Mouse (Mus musculus): ENCODE results near the gene Chsy1. TPM values are rescaled to one million over a fixed set of nuclear protein-coding genes. Genes with fewer than 3 reads are reported as not detected.

Chsy1 gene
- total RNA-seq (2021), result 10 to 100 TPM; 12.2 to 16.0 TPM

DNA sequence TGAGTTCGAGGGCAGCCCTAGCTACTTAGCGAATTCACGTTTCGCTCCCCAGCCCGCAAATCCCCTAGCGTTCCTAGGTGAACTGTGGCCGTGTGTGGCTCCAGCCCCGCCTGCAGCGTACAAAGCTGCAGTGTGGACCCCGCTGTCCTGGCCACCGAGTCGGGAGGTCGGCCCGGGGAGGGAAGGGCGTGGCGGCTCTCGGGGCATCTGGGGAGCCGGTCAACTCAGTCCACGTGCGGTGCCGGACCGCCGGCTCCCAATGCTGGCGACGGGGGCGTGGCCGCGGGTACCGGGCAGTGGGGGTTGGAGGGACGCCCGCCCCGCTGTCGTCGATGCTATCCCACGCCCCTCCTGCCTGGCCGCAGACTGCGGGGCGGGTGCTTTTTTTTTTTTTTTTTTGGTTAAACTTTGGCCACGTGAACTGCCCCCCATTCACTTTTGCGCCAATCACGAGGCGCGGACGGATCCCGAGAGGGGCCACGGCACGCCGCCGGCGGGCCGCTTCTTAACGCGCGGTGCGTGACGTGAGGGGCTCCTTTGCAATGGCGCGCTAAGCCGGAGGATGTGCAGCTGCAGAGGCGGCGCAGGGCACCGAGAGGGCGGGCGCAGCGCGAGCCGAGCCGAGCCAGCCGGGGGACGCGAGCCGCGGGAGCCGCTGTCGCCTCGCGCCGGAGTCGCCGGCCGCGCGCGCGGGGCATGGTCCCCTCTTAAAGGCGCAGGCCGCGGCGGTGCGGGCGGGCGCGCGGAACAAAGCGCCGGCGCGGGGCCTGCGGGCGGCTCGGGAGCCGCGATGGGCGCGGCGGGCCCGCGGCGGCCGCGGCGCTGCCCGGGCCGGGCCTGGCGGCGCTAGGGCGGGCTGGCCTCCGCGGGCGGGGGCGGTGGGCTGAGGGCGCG lies at the start of gene Chsy1:
TSS of gene Chsy1 (plus strand) at position 555 of the 894 bp plus-strand sequence.
- intact Hi-C loops (cut with DNase I), result loop anchor here (1.0 to 5.0 kb wide), 2 partner anchors 88 to 141 kb away; no protein-coding TSS in a partner anchor
- peak; percentile 91 to 94 for DNase-seq

DNA sequence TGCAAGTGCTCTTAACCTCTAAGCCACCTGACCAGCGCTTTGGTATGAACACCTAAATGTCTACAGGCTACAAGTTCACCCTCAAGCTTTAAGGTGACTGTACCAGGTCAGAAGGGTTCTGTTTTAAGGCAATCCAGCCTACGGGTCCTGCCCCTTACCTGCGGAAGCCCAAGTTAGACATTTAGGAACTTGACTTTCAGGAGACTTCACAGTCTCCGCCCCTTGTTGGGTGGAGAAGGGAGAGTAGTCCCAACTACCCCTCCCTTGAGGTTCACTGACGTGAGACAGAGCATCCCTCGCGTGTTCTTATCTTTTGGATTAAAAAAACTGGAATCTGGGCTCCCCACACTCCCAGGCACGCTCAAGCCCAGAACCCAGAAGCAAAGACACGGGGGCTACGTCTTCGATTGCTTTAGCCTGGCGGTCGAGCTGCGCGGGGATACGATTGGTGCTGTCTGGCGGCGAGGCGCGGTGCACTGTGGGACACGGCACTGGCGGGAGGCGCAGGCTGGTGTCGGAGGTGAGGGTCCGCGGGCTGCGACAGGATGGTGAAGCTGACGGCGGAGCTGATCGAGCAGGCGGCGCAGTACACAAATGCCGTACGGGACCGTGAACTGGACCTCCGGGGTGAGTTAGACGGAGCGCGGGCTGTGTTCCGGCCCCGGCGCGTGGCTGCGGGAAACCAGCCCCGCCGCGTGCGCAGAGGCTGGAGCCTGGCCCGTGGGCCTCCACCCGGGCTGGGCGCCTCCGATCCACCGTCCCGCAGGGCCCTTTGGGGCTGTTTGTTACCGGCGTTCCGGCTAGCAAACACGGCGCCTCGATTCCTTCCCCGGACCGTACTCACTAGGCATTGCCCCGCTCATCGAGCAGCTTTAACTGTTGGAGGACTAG lies 49.0 kb upstream of the Chsy1 start:
- DNase-seq, result peak; percentile 88 to 91
- intact Hi-C loops (cut with DNase I), result loop anchor here (2.0 kb wide), 1 partner anchor 18 kb away; the partner anchor contains the start of gene Selenos

DNA sequence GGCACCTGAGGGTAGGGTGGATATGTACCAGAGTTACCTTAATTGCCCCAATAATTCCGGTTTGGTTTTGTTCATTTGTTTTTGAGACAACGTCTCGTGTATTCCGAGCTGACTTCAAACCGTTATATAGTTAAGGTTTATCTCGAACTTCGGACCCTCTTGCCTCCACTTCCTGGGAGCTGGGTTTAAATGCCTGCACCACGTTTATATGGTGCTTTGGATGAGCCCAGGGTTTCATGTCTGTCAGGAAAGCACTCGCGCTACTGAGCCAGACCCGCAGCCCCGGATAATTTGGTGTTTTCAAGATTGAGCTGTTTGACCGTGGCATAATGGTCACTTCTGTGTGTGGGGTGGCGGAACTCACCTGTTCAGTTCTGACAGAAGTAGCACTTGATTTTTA lies 48.3 kb upstream of the Chsy1 start:
- no peak for DNase-seq
- intact Hi-C loops (cut with DNase I), result loop anchor here (2.0 kb wide), 1 partner anchor 18 kb away; the partner anchor contains the start of gene Selenos

DNA sequence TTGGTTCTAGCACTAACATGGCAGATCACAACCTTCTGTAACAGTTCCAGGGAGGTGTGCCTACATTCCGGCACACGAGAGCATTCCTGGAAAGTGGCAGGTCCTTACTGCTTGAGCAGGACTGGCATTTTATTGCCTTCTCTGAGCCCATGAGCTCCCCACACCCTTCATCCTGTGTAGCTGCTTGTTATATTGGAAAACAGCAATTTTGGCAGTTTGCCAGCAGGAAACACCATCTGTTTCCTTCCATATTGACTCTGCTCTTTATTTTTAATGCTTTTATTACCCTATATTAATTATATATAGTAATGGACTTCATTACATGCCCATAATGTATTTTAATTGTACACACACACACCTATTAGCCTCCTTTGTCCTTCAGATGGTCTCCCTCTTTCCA lies 32.9 kb upstream of the Chsy1 start:
- DNase-seq, result no peak

DNA sequence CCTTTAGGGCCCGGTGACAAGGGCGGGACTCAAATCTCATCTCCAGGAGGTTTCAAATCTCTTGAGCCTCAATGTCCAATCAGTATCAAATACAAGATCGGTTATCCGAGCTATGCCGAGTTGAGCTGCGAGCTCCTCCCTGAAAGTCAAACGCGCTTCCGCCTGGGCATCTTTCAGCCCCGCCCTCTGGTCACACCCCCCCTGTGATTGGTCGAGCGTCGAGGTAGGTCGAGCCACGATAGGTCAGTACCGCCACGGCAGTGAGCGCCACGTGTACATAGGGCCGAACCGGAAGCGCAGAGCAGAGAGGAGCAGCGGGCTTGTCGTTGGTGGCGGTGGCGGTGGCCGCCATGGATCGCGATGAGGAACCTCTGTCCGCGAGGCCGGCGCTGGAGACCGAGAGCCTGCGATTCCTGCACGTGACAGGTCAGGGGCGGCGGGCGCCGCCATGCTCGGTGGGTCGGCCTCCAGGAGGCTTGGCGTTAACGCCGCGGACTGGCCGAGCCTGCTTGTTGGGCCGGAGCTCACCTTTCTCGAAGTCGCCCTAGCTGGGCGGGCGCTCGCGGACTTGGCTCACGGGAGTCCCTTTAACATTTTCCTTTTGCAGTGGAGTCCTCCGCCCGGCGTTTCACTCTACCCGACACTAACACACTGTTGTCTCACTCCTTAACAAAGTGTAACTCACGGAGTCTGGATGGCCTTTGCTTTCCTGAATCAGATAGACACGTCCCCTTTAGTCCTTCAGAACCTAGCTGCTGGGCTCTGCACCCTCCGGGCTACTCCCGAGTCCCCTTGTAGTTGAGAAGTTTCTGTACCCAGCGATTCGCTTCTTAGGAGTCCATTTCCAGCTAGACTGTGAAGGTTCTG lies 29.7 kb upstream of the Chsy1 start, which contains the start of gene Selenos:
TSS of gene Selenos (plus strand) at position 286 of the 867 bp plus-strand sequence.
- DNase-seq, result peak; percentile 90 to 93
- intact Hi-C loops (cut with DNase I), result loop anchor here (2.0 to 10.0 kb wide), 2 partner anchors 19 to 1685 kb away; partner anchors contain the start of genes Mcee and Mphosph10

More for the DNA sequence above, 32.9 kb upstream of the Chsy1 start:
- intact Hi-C loops (cut with DNase I), result loop anchor here (10.0 kb wide), 1 partner anchor 1682 kb away; the partner anchor contains the start of genes Mcee and Mphosph10

DNA sequence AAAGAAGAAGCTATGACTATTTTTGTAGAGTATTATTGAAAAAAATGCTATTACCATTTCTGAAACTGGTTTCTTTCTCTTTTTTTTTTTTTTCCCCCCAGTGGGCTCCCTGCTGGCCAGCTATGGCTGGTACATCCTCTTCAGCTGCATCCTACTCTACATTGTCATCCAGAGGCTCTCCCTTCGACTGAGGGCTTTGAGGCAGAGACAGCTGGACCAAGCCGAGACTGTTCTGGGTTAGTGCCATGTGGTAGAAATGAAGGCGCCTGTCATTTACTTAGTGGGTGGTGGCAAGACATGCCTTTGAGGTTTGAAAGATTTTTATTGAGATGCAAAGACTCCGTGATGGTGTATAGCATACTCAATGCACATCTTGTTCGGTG lies 29.1 kb upstream of the Chsy1 start:
- intact Hi-C loops (cut with DNase I), result no loop called here
- DNase-seq, result no peak

DNA sequence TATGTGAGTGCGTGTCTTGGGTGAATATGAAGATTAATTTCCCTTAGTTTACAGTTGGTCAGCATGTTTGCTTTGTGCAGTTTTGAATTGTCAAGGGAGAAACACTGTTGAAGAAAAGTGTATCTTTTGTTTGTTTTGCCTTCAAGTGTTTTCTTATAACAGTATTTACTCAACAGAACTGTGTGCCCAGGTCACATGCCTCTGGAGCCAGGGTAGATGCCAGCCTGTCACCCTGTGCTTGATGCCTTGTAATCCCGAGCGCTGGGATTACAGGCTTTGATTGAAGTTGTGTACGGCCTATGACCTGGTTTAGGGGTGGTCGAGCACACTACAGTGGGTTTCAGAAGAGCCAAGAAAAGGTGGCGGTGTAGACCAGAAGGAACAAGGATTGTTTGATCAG lies 25.6 kb upstream of the Chsy1 start:
- intact Hi-C loops (cut with DNase I), result no loop called here
- DNase-seq, result no peak

DNA sequence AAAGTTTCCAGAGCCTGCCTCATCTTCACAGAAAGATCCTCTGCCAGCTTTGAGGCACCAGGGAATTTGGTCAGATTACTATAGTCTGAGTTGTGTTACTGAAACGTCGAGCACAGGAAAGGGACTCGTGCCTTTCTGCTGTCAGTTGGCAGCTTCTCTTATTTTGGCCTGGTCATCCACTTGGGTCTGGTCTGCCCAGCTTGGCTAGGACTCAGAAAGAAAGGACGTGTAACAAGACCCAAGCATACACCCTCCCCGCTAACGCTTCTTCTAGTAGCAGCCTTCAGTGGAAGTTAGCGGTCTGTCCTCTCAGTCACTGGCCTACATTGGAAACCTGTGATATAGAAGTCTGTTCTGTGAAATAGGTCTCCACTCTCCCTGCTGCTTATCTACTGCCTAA lies 24.8 kb upstream of the Chsy1 start:
- intact Hi-C loops (cut with DNase I), result no loop called here
- DNase-seq, result no peak

DNA sequence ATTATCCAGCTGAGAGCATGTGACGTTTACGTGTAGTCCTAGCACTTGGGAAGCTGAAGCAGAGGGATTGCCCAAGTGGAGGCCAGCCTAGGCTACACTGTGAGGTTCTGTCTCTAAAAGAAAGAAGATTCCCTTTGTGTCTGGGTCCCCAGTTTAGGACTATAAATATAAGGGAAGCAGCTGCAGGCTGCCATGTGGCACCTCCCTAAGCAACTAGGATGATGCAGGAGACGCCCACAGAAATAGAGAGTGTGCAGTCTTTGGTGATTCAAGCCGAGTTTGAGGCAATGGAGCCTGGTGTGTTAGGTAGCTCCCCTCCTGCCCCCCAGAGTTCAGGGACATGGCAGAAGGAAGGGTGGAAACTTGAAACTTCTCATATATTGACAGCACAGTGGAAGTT lies 21.7 kb upstream of the Chsy1 start:
- DNase-seq, result no peak
- intact Hi-C loops (cut with DNase I), result no loop called here

DNA sequence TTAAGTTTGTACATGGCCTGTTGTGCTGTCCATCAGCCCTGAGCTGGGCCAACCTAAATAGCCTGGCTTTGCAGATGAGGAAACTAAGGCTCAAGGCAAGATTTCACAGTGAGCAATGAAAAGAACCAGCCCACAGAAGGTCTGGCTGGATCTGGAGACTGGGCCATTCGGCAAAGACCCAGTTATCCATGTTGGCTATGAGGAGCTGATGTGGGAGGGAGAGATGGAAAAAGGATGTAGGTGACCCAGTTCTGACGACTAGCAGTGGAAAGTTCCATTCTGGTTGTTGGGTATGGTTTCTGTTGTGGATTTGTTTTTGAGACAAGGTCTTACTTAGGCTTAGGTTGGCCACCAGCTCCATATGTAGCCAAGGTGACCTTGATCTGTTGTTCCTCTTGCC lies 21.2 kb upstream of the Chsy1 start:
- DNase-seq, result no peak
- intact Hi-C loops (cut with DNase I), result no loop called here

DNA sequence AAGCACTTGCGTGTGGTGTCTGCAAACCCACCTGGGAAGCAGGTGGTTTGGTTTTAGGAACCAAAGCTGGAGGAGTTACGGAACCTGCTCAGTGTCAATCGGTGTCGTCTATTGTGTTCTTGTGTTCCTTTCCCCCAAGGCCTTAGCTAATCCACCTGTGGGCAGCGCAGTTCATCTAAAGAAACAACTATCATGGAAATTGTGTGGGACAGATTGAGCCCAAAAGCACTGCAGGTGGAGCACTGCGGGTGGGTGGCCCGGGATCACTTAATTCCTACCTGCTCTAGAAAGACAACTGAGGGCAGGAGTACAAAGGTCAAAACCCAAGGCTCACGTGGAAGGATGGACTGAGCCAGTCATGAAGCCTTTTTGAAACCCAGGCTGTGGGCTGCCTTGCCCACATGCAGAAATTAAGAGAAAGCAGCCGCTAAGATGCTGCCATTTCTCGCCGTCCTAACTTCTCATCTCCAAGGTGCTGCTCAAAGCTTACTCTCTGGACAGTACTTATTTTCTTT lies 18.6 kb upstream of the Chsy1 start:
- DNase-seq, result no peak
- intact Hi-C loops (cut with DNase I), result no loop called here

DNA sequence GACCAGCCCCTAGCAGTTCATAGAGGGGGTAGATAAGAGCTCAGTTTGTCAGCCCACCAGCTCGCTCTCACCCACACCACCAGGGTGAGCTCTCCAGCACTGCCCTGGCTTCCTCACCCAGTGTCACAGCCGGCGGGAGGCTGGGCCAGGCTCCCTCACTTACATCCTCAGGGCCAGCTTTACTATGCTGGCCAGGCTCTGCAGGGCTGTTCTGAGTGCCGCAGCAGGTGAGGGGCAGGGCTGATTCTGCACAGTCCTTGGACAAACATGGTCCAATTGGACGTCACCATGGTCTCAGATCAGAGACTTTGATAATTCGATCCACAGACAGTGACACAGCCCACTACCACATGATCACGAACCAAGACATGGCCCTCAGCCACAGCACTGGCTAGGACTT lies 17.8 kb upstream of the Chsy1 start:
- DNase-seq, result no peak
- intact Hi-C loops (cut with DNase I), result no loop called here

DNA sequence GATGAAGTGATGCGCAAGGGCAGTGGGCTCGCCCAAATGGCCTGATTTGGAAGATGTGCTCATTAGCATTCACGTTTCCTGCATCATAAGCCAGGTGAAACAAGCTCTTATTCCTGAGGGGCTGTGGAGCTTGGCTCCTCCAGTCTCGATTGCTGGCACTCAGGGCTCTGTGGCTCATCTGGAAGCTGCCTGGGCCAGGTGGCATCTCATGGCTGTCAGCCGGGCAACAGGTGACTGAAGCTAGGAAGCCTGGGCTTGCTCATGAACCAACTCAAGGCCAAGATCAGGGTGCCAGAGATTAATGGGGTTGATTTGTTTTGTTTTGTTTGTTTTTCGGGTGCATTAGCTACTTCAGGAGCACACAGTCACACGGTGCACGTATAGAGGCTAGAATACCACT lies 16.7 kb upstream of the Chsy1 start:
- intact Hi-C loops (cut with DNase I), result no loop called here
- no peak for DNase-seq

DNA sequence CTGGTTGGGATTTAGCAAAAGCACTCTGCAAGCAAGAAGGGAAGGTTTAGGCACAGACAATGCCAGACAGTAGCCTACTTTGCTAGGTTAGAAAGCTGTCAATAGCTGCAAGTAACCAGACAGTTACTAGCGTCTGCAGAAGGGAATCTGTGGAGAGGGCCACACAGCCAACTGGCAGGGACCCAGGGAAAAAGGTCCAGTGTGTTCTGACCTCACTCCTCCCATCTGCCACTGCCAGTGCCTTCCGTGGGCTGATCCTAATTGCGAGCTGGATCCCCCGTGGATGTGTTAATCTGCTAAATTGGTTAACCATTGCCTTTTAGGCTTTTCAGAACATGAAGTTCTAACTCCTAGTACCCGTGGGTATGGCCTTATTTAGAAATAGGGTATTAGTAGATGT lies 15.2 kb upstream of the Chsy1 start:
- intact Hi-C loops (cut with DNase I), result no loop called here
- peak; percentile 26 to 38 for DNase-seq

DNA sequence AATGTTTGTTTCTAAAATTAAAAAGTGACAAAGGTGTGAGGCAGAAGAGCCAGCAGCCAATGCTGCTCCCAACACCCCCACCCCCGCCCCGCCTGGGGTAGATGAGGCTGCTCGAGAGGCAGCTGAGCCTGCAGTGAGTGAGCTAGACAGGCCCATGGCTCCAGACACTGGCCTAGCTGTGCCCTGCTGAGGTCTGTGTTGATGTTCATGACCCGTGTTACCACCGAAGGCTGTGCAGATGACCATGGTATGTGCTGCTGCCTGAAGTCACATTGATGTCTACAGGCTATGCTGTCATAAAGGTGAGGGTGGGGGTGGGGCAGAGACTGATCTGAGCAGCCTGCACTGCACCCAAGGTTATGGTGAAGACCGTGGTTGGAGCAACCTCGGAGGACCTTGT lies 10.5 kb upstream of the Chsy1 start:
- intact Hi-C loops (cut with DNase I), result no loop called here

DNA sequence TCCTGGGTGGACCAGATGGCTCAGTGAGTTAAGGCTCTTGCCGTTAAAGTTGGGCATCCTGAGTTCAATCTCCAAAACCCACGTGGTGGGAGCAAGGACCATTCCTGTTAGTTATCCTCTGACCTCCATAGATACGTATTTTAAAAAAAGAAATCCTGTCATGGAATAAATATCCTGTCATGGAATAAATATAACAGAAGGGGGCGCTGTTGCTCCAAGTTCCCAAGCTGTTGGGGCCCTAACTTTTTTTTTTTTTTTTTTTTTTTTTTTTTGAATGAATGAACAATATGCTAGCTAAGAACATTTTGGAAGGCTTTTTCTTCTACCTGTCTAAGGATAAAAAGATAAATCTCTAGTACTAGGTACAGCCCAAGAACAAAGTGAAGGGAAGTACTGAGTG lies 7.4 kb upstream of the Chsy1 start:
- intact Hi-C loops (cut with DNase I), result loop anchor here (1.0 to 2.0 kb wide), 4 partner anchors 148 to 561 kb away; partner anchors contain the start of gene Lrrk1
- DNase-seq, result no peak

More for the DNA sequence above, 10.5 kb upstream of the Chsy1 start:
- DNase-seq, result no peak

DNA sequence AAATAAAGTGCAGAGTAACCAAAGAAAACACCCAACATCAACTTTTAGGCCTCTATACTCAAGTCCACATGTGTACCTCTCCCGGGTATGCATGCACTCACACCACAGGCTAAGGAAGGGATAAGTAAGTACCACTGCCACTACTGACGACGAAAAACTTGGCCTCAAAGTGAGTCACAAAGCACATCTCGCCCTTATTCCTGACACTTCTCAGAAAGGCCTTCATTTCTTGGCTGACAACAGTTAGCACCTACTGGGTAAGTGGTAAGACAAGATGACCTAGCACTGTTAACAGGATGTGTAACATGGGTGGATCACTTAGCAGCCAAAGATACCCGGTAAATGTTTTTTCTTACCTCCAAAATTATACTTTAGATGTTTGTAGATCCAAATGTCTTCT lies 4.8 kb upstream of the Chsy1 start:
- no peak for DNase-seq
- intact Hi-C loops (cut with DNase I), result no loop called here

DNA sequence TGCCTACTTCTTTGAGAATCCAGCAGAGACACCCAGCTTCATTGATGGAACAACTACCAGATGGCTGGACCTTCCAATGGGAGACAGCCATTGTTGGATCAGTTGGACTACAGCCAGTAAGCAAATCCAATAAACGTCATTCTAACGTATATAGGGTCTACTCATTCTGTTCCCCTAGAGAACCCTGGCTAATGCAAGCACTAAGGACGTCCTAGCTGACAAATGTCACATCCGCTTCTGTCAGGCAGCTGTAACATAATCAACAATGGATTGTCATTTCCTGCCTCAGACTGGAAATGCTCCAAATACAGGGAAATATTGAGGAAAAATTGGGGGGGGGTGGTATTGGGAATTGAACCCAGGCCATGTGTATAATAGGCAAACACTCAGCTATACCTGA lies 3.5 kb upstream of the Chsy1 start:
- intact Hi-C loops (cut with DNase I), result loop anchor here (5.0 kb wide), 1 partner anchor 92 kb away; no protein-coding TSS in a partner anchor
- DNase-seq, result no peak

DNA sequence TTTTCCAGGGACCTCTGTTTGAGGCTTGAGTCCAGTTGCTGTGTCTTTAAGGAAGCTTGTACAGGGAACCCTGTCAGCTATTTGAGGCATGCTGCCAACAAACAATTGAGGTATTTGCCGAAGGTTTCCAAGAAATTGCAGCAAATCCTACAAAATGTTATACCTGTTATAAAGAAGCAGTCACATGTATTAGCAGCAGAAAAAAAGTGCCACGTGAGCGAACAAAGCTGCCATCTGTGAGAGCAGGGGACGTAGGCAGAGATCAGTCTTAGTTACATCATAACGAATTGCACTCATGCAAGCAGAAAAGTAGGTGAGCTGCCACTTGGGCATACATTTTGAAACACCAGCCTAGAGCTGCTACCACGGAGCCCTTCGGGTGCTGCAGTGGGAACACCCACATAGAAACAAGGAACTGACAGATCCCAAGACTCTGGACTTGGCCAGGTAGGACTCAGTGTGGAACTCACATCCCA lies 2.7 kb upstream of the Chsy1 start:
- DNase-seq, result no peak
- intact Hi-C loops (cut with DNase I), result loop anchor here (5.0 kb wide), 1 partner anchor 91 kb away; no protein-coding TSS in a partner anchor

Data from heart, postnatal 36 days (tissue).